Mouse (Mus musculus) embryonic facial prominence, embryonic 14.5 days (tissue): ENCODE results near the gene Serp2. TPM values are rescaled to one million over a fixed set of nuclear protein-coding genes. Genes with fewer than 3 reads are reported as not detected.

Experiments
- ATAC-seq: fragments of 200-750 bp; cut with Nextera tagmentation; 2 replicates; pipeline ENCODE4 v1.8.0; 2017; ENCODE audit warnings: low read depth, moderate number of reproducible peaks, moderate TSS enrichment
- DNase-seq: peaks from one replicate; pipeline ENCODE4 v3.0.0-alpha.2; 2015; ENCODE audit warnings: low spot score
- H3K27ac ChIP-seq: fragments of 300-500 bp; sonication (generic); replicated peaks from 2 replicates; pipeline ENCODE4 v1.5.1; 2014; ENCODE audit warnings: low read depth, mild to moderate bottlenecking, low read length, moderate library complexity
- H3K27me3 ChIP-seq: fragments of 300-500 bp; sonication (generic); replicated peaks from 2 replicates; pipeline ENCODE4 v1.6.1; 2014; ENCODE audit warnings: low read length; ENCODE audit not compliant: control insufficient read depth, insufficient read depth
- H3K36me3 ChIP-seq: fragments of 300-500 bp; sonication (generic); 2 replicates; pipeline ENCODE4 v1.6.1; 2014; ENCODE audit warnings: low read length, mixed read lengths; ENCODE audit not compliant: control insufficient read depth, insufficient read depth
- H3K4me1 ChIP-seq: fragments of 300-500 bp; sonication (generic); 2 replicates; pipeline ENCODE4 v1.6.1; 2014; ENCODE audit warnings: antibody characterized with exemption, low read length; ENCODE audit not compliant: control insufficient read depth, insufficient read depth
- H3K4me2 ChIP-seq: fragments of 300-500 bp; sonication (generic); 2 replicates; pipeline ENCODE4 v1.6.1; 2014; ENCODE audit warnings: low read depth, mild to moderate bottlenecking, low read length, moderate library complexity, mixed read lengths
- H3K4me3 ChIP-seq: fragments of 300-500 bp; sonication (generic); 2 replicates; pipeline ENCODE4 v1.5.1; 2014; ENCODE audit warnings: low read depth, mild to moderate bottlenecking, low read length
- H3K9ac ChIP-seq: fragments of 300-500 bp; sonication (generic); 2 replicates; pipeline ENCODE4 v1.6.1; 2014; ENCODE audit warnings: low read depth, mild to moderate bottlenecking, low read length, moderate library complexity, mixed read lengths
- H3K9me3 ChIP-seq: fragments of 300-500 bp; sonication (generic); 2 replicates; pipeline ENCODE4 v1.6.1; 2016; ENCODE audit warnings: low read length; ENCODE audit not compliant: control insufficient read depth
- WGBS: fragments of 180-500 bp; shearing (Covaris S2); extraction: QIAGEN DNeasy Blood & Tissue Kit; methylation state at CpG from one replicate; pipeline ENCODE4 v1.1.7; 2014; 5-methylcytosine and 5-hydroxymethylcytosine counted together
- polyA plus RNA-seq: library from polyadenylated mRNA; unstranded; fragments of >200 nt; fragmentation: Nextera tagmentation; extraction: Ambion mirVana; gene quantifications from 2 replicates; pipeline ENCODE4 v1.2.1, GENCODE M21; 2014

Serp2 gene
- polyA plus RNA-seq, 1 experiment from 2014 or later, result 13.1 TPM

- Histone ChIP-seq H3K4me3 (no peak overlapping the region), H3K4me1 (no peaks in the 10 kb centered on the region), H3K9me3 (no peaks in the 10 kb centered on the region), H3K27ac (no peak overlapping the region), H3K9ac (no peak overlapping the region), H3K4me2 (no peak overlapping the region), H3K27me3 (no peaks in the 10 kb centered on the region), H3K36me3 (no peaks in the 10 kb centered on the region)
- DNase-seq, result no peak
- ATAC-seq, result no peak
- WGBS, result 84% methylated on average over 7 of the region's 7 CpGs
These were observed 27.3 kb upstream of the Serp2 start for GRCm38 (mm10) chr14:76583985-76584384.

DNA sequence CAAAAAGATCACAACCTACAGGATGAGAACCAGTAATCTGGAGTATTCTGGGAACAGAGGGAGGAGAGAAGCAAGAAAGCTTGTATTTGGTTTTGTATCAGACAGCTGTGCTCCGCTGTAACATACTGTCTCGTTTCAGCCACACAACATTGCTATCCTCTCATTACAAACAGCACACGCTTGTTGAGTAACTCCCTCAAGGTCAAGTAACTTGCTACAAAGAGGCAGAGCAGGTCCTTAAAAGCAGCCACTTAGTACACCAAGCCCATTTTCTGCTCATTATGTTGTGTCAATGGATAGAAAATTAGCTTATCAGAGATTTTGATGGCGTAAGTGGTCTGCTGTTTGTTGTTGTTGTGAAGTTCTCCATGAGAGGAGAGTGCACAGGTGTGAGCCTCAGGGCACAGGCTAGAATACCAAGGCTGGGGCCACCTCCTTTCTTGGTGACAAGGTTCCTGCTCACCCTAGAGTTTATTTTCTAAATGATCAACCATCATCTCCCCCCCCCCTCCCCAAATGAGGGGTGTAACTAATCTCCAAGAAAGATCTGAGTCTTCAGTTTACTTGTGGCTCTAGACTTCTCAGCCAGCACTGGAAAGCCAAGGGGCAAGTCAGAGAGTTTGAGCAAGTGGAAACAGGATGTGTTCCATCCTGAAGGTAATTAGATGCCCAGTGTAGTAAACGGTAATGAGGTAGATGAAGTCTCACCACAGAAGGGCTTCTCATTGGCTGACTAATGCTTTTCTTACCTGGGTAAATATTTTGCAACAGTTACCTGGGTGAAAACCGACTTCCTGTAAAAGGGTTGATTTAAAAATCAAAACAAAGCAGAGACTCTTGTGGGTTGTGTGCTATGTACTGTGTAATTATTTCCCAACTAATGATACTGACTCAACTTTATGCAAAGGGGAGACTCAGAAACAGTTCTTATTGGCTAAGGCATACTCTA, 25.6 kb upstream of the Serp2 start:
- no peak for ATAC-seq
- no peak for DNase-seq
- Histone ChIP-seq H3K4me1 (no peaks in the 10 kb centered on the region; the same call in 1 of the 2 replicates), H3K27me3 (no peaks in the 10 kb centered on the region), H3K4me2 (no peak overlapping the region), H3K9ac (no peak overlapping the region), H3K9me3 (no peaks in the 10 kb centered on the region), H3K27ac (no peak overlapping the region), H3K36me3 (no peaks in the 10 kb centered on the region), H3K4me3 (no peak overlapping the region)
- 62% methylated on average over 6 of the region's 6 CpGs for WGBS

DNA sequence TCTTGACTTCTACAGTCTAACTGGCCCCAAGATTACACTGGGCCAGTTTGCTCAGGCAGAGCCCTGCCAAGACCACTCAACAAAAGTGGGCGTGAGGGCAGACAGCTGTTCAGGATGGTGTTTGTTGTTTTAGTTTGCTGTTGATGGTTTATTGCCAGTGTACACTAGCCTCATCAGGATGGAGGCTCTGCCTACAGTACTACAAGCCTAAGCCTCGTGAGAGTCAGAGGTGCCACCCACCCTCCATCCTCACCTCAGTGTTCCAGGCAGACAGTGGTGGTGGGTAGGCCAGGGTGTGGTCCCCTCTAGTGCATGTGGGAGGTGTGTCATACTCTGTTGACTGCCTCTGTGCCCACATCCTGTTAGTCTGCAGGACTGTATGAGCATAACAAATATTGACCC, 23.0 kb upstream of the Serp2 start:
- H3K36me3 ChIP-seq, result no peaks in the 10 kb centered on the region
- H3K4me1 ChIP-seq, result no peaks in the 10 kb centered on the region; the same call in 1 of the 2 replicates
- no peaks in the 10 kb centered on the region for H3K9me3 ChIP-seq
- DNase-seq (no peak), ATAC-seq (no peak)
- no peaks in the 10 kb centered on the region for H3K27me3 ChIP-seq
- H3K4me2 ChIP-seq, result no peak overlapping the region
- WGBS, result 71% methylated on average over 2 of the region's 2 CpGs
- H3K4me3 ChIP-seq, result no peak overlapping the region
- no peak overlapping the region for H3K9ac ChIP-seq
- H3K27ac ChIP-seq, result no peak overlapping the region

DNA sequence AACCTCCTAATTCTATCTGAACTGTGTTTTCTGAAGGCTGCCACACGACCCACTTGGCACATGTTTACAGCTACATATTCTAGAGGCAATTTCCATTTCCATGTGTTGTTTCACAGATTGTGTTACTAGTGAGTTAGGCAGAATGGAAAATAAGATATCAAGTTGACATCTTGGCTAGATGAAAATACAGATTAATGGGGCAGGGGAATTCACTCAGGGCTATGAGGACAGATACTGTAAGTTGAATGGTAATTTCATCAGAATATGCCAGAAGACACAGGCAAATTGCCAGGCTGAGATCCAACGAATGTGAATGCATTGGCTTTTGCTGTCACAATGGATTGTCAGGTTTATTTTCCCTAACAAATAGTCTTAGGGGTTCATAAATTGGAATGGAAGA, 21.2 kb upstream of the Serp2 start:
- ATAC-seq (no peak), DNase-seq (peak; percentile 71)
- H3K4me2 ChIP-seq, result no peak overlapping the region
- H3K9me3 ChIP-seq, result no peaks in the 10 kb centered on the region
- no peak overlapping the region for H3K9ac ChIP-seq
- no peak overlapping the region for H3K4me3 ChIP-seq
- no peaks in the 10 kb centered on the region; the same call in 1 of the 2 replicates for H3K4me1 ChIP-seq
- H3K36me3 ChIP-seq, result no peaks in the 10 kb centered on the region
- 41% methylated on average over 2 of the region's 2 CpGs for WGBS
- H3K27me3 ChIP-seq, result no peaks in the 10 kb centered on the region
- H3K27ac ChIP-seq, result no peak overlapping the region

DNA sequence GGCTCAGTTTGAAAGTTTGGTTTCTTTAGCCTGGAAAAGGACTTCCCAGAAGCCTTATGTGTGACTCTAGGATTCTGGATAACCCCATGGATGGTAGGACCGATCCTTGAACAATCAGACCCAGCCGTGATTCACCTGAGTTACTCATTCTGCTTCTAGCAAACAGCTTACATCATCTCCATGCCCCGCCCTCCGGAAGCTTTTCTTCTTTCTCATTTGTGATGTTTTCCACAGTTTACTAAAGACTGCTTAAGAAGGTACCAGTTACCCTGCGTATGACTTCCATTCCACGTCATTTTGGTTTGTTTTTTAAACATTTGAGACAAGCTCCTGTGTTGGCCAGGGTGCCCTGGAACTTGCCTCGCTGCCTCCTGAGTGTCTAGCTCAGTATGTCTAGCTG, 13.6 kb upstream of the Serp2 start:
- WGBS, result 70% methylated on average over 7 of the region's 7 CpGs

DNA sequence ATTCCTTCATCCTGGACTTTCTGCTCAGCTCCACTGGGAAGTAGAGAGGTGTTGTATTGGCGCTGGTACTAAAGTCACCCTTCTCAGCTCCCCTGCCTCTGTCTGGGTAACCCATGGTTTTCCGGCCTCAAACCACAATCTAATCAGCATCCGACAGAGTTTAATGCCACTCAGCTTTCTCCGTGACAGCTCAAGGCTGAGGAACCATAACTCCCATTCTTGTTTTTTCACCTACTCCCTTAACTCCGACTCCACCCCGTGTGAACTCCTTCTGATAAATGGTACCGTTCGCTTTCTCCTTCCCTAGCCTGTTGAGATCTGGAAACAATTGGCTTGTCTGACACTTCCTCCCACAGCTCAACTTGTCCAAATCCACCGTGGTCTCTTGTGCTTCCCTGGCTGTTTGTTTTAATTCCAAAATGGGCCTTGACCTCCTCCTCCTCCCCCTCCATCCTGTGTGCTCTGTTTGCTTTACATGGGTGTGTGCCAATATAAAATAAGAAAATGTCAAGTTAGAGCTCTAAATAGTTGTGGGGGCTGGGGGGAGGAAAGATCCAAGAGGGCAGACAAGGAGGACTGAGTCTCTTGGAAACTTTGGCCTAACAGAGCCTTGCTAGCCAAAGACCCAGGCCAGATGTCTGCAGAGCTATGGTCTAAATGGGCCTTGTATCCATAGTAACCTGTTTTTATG, 12.7 kb upstream of the Serp2 start:
- 22% methylated on average over 9 of the region's 9 CpGs for WGBS
- Histone ChIP-seq H3K4me1 (peaks cover 21% of the 10 kb centered on the region), H3K4me2 (no peak overlapping the region), H3K4me3 (no peak overlapping the region), H3K36me3 (no peaks in the 10 kb centered on the region), H3K27me3 (no peaks in the 10 kb centered on the region), H3K9ac (no peak overlapping the region), H3K9me3 (no peaks in the 10 kb centered on the region), H3K27ac (peak overlapping the region; percentile 4)
- ATAC-seq (peak; percentile 77), DNase-seq (peak; percentile 85)

More for the DNA sequence above, 13.6 kb upstream of the Serp2 start:
- Histone ChIP-seq H3K9me3 (no peaks in the 10 kb centered on the region), H3K4me3 (no peak overlapping the region), H3K4me1 (peaks cover 21% of the 10 kb centered on the region), H3K9ac (no peak overlapping the region), H3K27ac (peak overlapping the region; percentile 53; the same call in 1 of the 2 replicates), H3K4me2 (no peak overlapping the region), H3K36me3 (no peaks in the 10 kb centered on the region), H3K27me3 (no peaks in the 10 kb centered on the region)
- no peak for ATAC-seq
- DNase-seq, result no peak

DNA sequence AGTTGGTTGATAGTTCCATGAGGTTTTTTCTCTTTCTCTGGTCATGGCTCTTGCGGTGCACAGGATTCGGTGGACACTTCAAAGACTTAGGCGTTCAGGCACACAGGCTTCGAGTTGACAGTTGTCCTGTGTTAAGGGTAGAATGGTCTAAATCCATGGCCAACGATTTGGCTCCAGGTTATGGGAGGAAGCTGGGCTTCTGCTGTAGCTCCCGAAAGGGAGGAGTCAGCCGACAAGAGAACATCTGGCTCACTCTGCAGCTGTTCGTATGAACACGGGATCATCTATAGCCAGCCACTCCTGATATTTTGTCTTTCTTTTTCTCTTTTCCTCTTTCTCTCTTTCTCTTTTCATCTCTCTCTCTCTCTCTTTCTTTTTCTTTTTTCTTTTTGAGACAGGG, 11.9 kb upstream of the Serp2 start:
- 56% methylated on average over 9 of the region's 9 CpGs for WGBS
- no peak overlapping the region for H3K4me2 ChIP-seq
- H3K27ac ChIP-seq, result peak overlapping the region; percentile 4
- DNase-seq (peak; percentile 49), ATAC-seq (no peak)
- no peaks in the 10 kb centered on the region for H3K36me3 ChIP-seq
- no peak overlapping the region for H3K9ac ChIP-seq
- no peak overlapping the region for H3K4me3 ChIP-seq
- H3K4me1 ChIP-seq, result peaks cover 21% of the 10 kb centered on the region
- H3K27me3 ChIP-seq, result no peaks in the 10 kb centered on the region
- no peaks in the 10 kb centered on the region for H3K9me3 ChIP-seq

DNA sequence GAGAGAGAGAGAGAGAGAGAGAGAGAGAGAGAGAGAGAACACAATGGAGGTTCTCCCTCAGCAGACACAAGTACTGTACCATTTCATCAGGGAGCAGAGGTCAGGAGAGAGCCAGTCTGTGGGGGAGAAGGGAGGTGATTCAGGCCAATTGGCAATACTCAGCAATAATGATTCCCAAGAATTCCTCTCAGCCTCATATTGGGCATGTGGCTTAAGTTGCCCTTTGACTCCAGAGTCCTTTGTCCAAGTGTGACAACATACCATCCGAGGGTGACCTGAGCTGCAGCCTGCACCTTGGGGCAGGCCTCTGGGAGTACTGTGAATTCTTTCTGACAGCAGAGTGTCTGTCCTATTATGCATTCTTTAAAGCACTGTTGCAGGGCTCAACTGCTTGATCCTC, 10.6 kb upstream of the Serp2 start:
- H3K9ac ChIP-seq, result no peak overlapping the region
- 31% methylated on average over 1 of the region's 1 CpGs for WGBS
- no peaks in the 10 kb centered on the region for H3K27me3 ChIP-seq
- H3K36me3 ChIP-seq, result no peaks in the 10 kb centered on the region
- no peak overlapping the region for H3K27ac ChIP-seq
- no peak overlapping the region for H3K4me2 ChIP-seq
- peaks cover 21% of the 10 kb centered on the region for H3K4me1 ChIP-seq
- H3K4me3 ChIP-seq, result no peak overlapping the region
- DNase-seq (no peak), ATAC-seq (no peak)
- no peaks in the 10 kb centered on the region for H3K9me3 ChIP-seq
